Mouse (Mus musculus) brain, embryonic 14.5 days (tissue): Measurements from ENCODE around the gene Dnaic1.

ENCODE experiments used
- CTCF ChIP-seq: fragments of 200-500 bp; IDR thresholded peaks from 2 replicates; pipeline ENCODE4 v1.5.1; 2012; ENCODE audit warnings: inconsistent platforms, mild to moderate bottlenecking, moderate library complexity, borderline replicate concordance; ENCODE audit not compliant: insufficient read depth, insufficient read length; ENCODE audit errors: extremely low read depth
- POLR2A ChIP-seq: fragments of 200-500 bp; IDR thresholded peaks from 2 replicates; pipeline ENCODE4 v1.6.1; 2012; ENCODE audit warnings: mild to moderate bottlenecking, inconsistent platforms, borderline replicate concordance; ENCODE audit not compliant: poor library complexity, insufficient read depth, insufficient read length, severe bottlenecking; ENCODE audit errors: extremely low read depth

GRCm38 (mm10) chr4:41568682-41569410 lies 729 bp upstream of the Dnaic1 start:
- TF ChIP-seq CTCF (no peak), POLR2A (no peak)
